11 mouse cellular contexts compared by ENCODE assay signal in the genomic region with DNA sequence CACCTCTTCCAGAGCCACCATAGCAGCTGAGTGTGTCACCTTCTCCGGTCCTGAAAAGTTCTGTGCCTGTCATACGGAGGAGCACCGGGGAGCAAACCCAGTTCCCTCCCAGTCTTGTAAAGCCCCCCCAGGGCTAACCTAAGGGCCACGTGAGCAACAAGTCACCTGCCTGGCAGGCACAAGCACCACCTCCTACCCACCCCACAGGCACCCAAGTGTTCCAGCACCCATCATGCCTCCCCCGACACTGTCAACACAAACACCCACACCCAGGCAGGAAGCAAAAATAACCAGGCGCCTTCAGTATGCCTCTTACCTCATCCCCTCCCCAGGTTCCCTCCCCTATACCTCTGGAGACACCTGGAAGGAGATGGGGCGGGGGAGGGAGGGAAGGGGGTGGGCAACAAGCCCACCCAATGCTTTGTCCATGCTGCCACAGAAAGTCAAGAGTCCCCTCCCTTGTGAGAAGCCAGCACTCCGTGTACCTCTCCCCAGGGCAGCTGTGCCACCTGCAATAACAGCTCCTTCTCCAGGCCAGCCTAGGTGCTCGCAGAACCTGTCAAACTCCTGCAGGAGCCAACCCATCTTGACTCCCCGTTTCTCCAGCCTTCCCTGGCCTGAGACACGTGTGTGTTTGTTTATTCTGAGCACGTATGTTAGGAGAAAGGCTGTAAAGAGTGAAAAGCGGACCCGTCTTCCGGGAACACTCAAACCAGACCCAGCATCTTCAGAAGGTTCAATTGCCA. TPM values are rescaled to one million over a fixed set of nuclear protein-coding genes. Genes with fewer than 3 reads are reported as not detected.
DNase-seq lines count a peak whose midpoint lies in the region; ATAC-seq and TF ChIP-seq lines count a peak whose summit lies in the region.
"Had no signal": no experiment of that assay in that cellular context is flagged by ENCODE, and none has a peak within 500 bp of the region (broad histone marks: within the 10 kb centered on the region; RNA-seq: fewer than 3 reads in every experiment).

No protein-coding gene starts in this region.

- no peak overlapping the region for H3K9ac ChIP-seq in stomach, embryonic 14.5 days (replicated peaks; ENCODE audit: low read depth, low read length)
- H3K9ac ChIP-seq: forebrain, embryonic 15.5 days had no signal

- no peak for TF ChIP-seq CTCF in left cerebral cortex, adult 2 months (IDR thresholded peaks at IDR 0.05)

- H3K27me3 ChIP-seq in stomach, embryonic 14.5 days (ENCODE audit: control insufficient read depth, insufficient read depth, low read length): no peaks in the 10 kb centered on the region
- H3K27me3 ChIP-seq: forebrain, embryonic 15.5 days had no signal

- H3K4me2 ChIP-seq in stomach, embryonic 14.5 days (replicated peaks; ENCODE audit: low read depth, low read length): no peak overlapping the region
- H3K4me2 ChIP-seq: forebrain, embryonic 15.5 days had no signal

- no peak overlapping the region for H3K4me3 ChIP-seq in left cerebral cortex, adult 2 months
- no peak overlapping the region for H3K4me3 ChIP-seq in stomach, embryonic 14.5 days (ENCODE audit: low read depth, low read length)
- H3K4me3 ChIP-seq: forebrain, embryonic 15.5 days had no signal

- H3K27ac ChIP-seq in left cerebral cortex, adult 2 months: peak overlapping the region; percentile 44
- no peak overlapping the region for H3K27ac ChIP-seq in stomach, embryonic 14.5 days (ENCODE audit: low read length)
- H3K27ac ChIP-seq: forebrain, embryonic 15.5 days had no signal

- ATAC-seq in stomach, embryonic 14.5 days (ENCODE audit: insufficient number of reproducible peaks, insufficient read depth, low FRiP score, low read depth): peak; percentile 30; the same call in 1 of the 2 replicates
- no peak for ATAC-seq in inflammation-experienced regulatory T-cells, adult 6 months

- WGBS in stomach, embryonic 14.5 days: 55% methylated on average over 15 of the region's 15 CpGs

- H3K9me3 ChIP-seq in stomach, embryonic 14.5 days (ENCODE audit: control insufficient read depth, low read depth, low read length): no peaks in the 10 kb centered on the region
- H3K9me3 ChIP-seq: forebrain, embryonic 15.5 days had no signal

- no peaks in the 10 kb centered on the region for H3K4me1 ChIP-seq in stomach, embryonic 14.5 days (ENCODE audit: control insufficient read depth, insufficient read depth, low read length)

- no peaks in the 10 kb centered on the region for H3K36me3 ChIP-seq in stomach, embryonic 14.5 days (ENCODE audit: control insufficient read depth, insufficient read depth, low read length)
- H3K36me3 ChIP-seq: forebrain, embryonic 15.5 days had no signal

- intact Hi-C loops in left cerebral cortex, adult 2 months (cut with DNase I): no loop called here

- DNase-seq in kidney, adult 11 months: peak; percentile 21
- DNase-seq in kidney, postnatal 10 days: no peak
- peak; percentile 85 for DNase-seq in right cerebral cortex, adult 18-20 months
- no peak for DNase-seq in right cerebral cortex, postnatal 4 days
- DNase-seq in left cerebral cortex, adult 2 months (ENCODE audit: extremely low spot score in 1 of 2, low spot score in 2 of 2): peak; percentile 63 to 70
- no peak for DNase-seq in ovary, postnatal 14 days (ENCODE audit: low spot score)
- DNase-seq: adrenal gland, postnatal 36 days; cerebellum, postnatal 36 days had no signal

RNA-seq across cellular contexts. Expression of a gene that starts 38.7 kb away (rescaled TPM):
- total RNA-seq in left cerebral cortex, adult 2 months (2021): 100 to 1,000 TPM; 107 to 120 TPM
- 34.6 and 38.4 TPM in 2 replicates for polyA plus RNA-seq in stomach, embryonic 14.5 days (2014; fragmentation: Nextera tagmentation; extraction: Ambion mirVana)
- 10 to 100 TPM; 31.4 to 71.7 (median 56.0) TPM for polyA plus RNA-seq in inflammation-experienced regulatory T-cells, adult 6 months (2017; shearing (Covaris generic))

Comparison
In these comparisons a context has a peak if more than half of its experiments do, and no peak if none do; other contexts are left out.
1. DNase-seq: peak in kidney, adult 11 months (single experiment), right cerebral cortex, adult 18-20 months (single experiment) and left cerebral cortex, adult 2 months (2 of 2); none in kidney, postnatal 10 days (single experiment), right cerebral cortex, postnatal 4 days (single experiment) and ovary, postnatal 14 days (single experiment).